Mouse (Mus musculus) stomach, embryonic 15.5 days (tissue): Measurements from ENCODE around the gene Taar3. TPM values are rescaled to one million over a fixed set of nuclear protein-coding genes. Genes with fewer than 3 reads are reported as not detected.

Experiments used
- polyA plus RNA-seq: library from polyadenylated mRNA; unstranded; fragments of >200 nt; fragmentation: Nextera tagmentation; extraction: Ambion mirVana; gene quantifications from 2 replicates; pipeline ENCODE4 v1.2.1, GENCODE M21; 2015

Gene Taar3
- polyA plus RNA-seq, 1 experiment from 2014 or later, result not detected

Other genes starting within 250 kb of the Taar3 start
- gene Rps12, start 162.3 kb upstream of the Taar3 start, polyA plus RNA-seq, result 150 and 170 TPM in 2 replicates
- 14.8 and 19.8 TPM in 2 replicates for gene Slc18b1, start 152.6 kb upstream of the Taar3 start, polyA plus RNA-seq
- 0.41 and 0.67 TPM in 2 replicates for gene Vnn3, start 98.1 kb upstream of the Taar3 start, polyA plus RNA-seq
- gene Vnn1, start 54.9 kb upstream of the Taar3 start, polyA plus RNA-seq, result 3.0 and 4.1 TPM in 2 replicates
- gene Taar1, start 29.2 kb upstream of the Taar3 start, polyA plus RNA-seq, result not detected in 2 replicates
- gene Taar2, start 11.0 kb upstream of the Taar3 start, polyA plus RNA-seq, result not detected in 2 replicates
- not detected in 2 replicates for gene Taar4, start 10.9 kb downstream of the Taar3 start, polyA plus RNA-seq
- not detected in 2 replicates for gene Taar5, start 21.1 kb downstream of the Taar3 start, polyA plus RNA-seq
- not detected in 2 replicates for gene Taar6, start 36.1 kb downstream of the Taar3 start, polyA plus RNA-seq
- not detected in 2 replicates for gene Taar7a, start 43.9 kb downstream of the Taar3 start, polyA plus RNA-seq
- gene Taar7b, start 50.4 kb downstream of the Taar3 start, polyA plus RNA-seq, result not detected in 2 replicates
- not detected in 2 replicates for gene Taar7d, start 77.7 kb downstream of the Taar3 start, polyA plus RNA-seq
- gene Taar7e, start 88.1 kb downstream of the Taar3 start, polyA plus RNA-seq, result not detected in 2 replicates
- gene Taar7f, start 100.0 kb downstream of the Taar3 start, polyA plus RNA-seq, result not detected in 2 replicates
- not detected in 2 replicates for gene Taar8a, start 126.9 kb downstream of the Taar3 start, polyA plus RNA-seq
- gene Taar8b, start 142.7 kb downstream of the Taar3 start, polyA plus RNA-seq, result not detected in 2 replicates
- not detected in 2 replicates for gene Taar8c, start 152.4 kb downstream of the Taar3 start, polyA plus RNA-seq
- 0.13 TPM in 1 of 2 replicates, not detected in the other for gene Taar9, start 160.0 kb downstream of the Taar3 start, polyA plus RNA-seq
- 87.8 and 91.1 TPM in 2 replicates for gene Stx7, start 199.7 kb downstream of the Taar3 start, polyA plus RNA-seq